ENCODE assay signal across 9 mouse cellular contexts in the genomic region with DNA sequence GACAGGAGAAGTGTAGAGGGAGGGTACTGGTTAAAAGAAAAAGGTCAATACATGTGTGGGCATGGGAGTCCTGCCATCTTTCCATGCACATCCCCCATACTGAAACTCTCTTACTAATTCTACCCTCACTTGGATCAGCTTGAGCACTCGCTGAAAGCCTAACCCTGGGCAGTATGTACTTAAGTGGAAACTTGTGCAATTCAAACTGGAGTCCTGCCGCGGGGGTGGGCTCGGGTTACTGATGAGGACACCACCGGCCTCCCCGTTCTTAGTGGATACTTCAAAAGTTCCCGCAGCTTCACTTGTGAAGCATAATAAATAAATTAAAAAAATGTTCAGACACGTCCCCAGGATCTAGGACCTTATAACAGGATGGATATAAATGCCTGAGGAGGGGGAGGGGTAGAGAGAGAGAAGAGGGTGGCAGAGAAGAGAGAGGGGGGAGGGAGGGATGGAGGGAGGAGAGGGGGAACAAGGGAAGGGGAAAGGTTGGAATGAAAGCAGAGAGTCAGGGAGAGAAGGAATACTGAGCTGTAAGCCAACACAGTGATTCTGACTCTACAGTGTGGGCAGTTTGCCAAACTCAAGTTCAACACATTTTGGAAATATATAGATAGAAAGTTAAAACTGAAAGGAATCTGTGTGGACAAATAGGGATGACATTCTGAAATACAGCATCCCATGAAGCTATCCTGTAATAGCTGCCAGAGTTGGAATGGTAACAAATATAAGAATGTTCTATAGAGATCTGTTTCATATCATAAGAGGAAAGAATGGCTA.
DNase-seq lines count a peak whose midpoint lies in the region; ATAC-seq lines count a peak whose summit lies in the region.
"Had no signal": no experiment of that assay in that cellular context is flagged by ENCODE, and none has a peak within 500 bp of the region (broad histone marks: within the 10 kb centered on the region; RNA-seq: fewer than 3 reads in every experiment).

No protein-coding gene starts in this region.

- no peaks in the 10 kb centered on the region for H3K9me3 ChIP-seq in liver, embryonic 12.5 days (replicated peaks)

- peaks cover 69% of the 10 kb centered on the region for H3K36me3 ChIP-seq in liver, embryonic 12.5 days

- 69% methylated on average over 8 of the region's 8 CpGs for WGBS in liver, embryonic 12.5 days (ENCODE audit: insufficient replicate concordance)

- H3K27ac ChIP-seq in liver, embryonic 12.5 days, result peak overlapping the region; percentile 85

- H3K27me3 ChIP-seq in liver, embryonic 12.5 days (replicated peaks), result no peaks in the 10 kb centered on the region

- DNase-seq in adrenal gland, postnatal 10 days, result peak; percentile 22
- DNase-seq in adrenal gland, adult 18-20 months (ENCODE audit: low spot score in 2 of 2), result no peak
- DNase-seq in ovary, postnatal 36 days (ENCODE audit: low spot score), result peak; percentile 13
- DNase-seq in ovary, postnatal 14 days (ENCODE audit: low spot score), result no peak
- DNase-seq in spleen, postnatal 10 days (ENCODE audit: low spot score in 2 of 2), result no peak
- no peak for DNase-seq in cerebellum, adult 18-20 months
- DNase-seq in right cerebral cortex, postnatal 14 days, result no peak

- H3K4me3 ChIP-seq in liver, embryonic 12.5 days, result no peak overlapping the region

- peak overlapping the region; percentile 58 for H3K4me2 ChIP-seq in liver, embryonic 12.5 days

- no peak for ATAC-seq in liver, embryonic 12.5 days
- ATAC-seq: activated CD4-positive, CD25-positive, alpha-beta regulatory T cell, adult 4 months had no signal

- peak overlapping the region; percentile 55 for H3K9ac ChIP-seq in liver, embryonic 12.5 days

- H3K4me1 ChIP-seq in liver, embryonic 12.5 days, result peaks cover 95% of the 10 kb centered on the region

Comparison
In these comparisons a context has a peak if more than half of its experiments do, and no peak if none do; other contexts are left out.
1. DNase-seq: peak in adrenal gland, postnatal 10 days (single experiment) and ovary, postnatal 36 days (single experiment); none in adrenal gland, adult 18-20 months (0 of 2), ovary, postnatal 14 days (single experiment), spleen, postnatal 10 days (0 of 2), cerebellum, adult 18-20 months (0 of 2) and right cerebral cortex, postnatal 14 days (single experiment).